Mouse (Mus musculus) ES-E14 (cell line): Measurements from ENCODE around the gene Rexo5.

Experiments used
- ZC3H11A ChIP-seq: IDR thresholded peaks from 2 replicates; pipeline ENCODE4 v1.6.1; 2012; ENCODE audit warnings: low read depth, mild to moderate bottlenecking, inconsistent platforms, low read length, borderline replicate concordance
- ZNF384 ChIP-seq: IDR thresholded peaks from 2 replicates; pipeline ENCODE4 v1.6.1; 2012; ENCODE audit warnings: low read depth, low read length, inconsistent platforms

- TF ChIP-seq ZC3H11A (no peak), ZNF384 (no peak)
These were observed 49.5 kb upstream of the Rexo5 start for GRCm38 (mm10) chr7:119744321-119744720.
